Mouse (Mus musculus): ENCODE measurements around the gene Rusc1. TPM values are rescaled to one million over a fixed set of nuclear protein-coding genes. Genes with fewer than 3 reads are reported as not detected.

The Rusc1 gene
- total and polyA plus RNA-seq, 3 experiments, result 40.8 to 58.9 TPM; not detected in 1

- no peaks in the 10 kb centered on the region for H3K9me3 ChIP-seq (replicated peaks; ENCODE audit: insufficient read depth, low read length)
- no peaks in the 10 kb centered on the region for H3K27me3 ChIP-seq (ENCODE audit: control insufficient read depth in 1 of 2, insufficient read depth in 2 of 2, low read length in 2 of 2)
- DNase-seq (ENCODE audit: low read depth, low spot score), result no peak
- H3K4me3 ChIP-seq (ENCODE audit: control insufficient read depth in 1 of 2, insufficient read depth in 1 of 2, low read depth in 2 of 2, low read length in 2 of 2), result no peak overlapping the region
- H3K9ac ChIP-seq (ENCODE audit: control insufficient read depth, low read depth, low read length, poor library complexity, severe bottlenecking), result no peak overlapping the region
- no peak overlapping the region for H3K27ac ChIP-seq (ENCODE audit: control insufficient read depth, low read depth, low read length)
- no peak for TF ChIP-seq MAZ (IDR thresholded peaks at IDR 0.05; ENCODE audit: low read depth, low read length)
- no peak for TF ChIP-seq GATA1 (IDR thresholded peaks at IDR 0.05; ENCODE audit: low read depth, low read length)
- no peak for TF ChIP-seq EP300 (IDR thresholded peaks at IDR 0.05; ENCODE audit: low read depth in 1 of 2, low read length in 2 of 2)
- no peak for TF ChIP-seq GABPA (IDR thresholded peaks at IDR 0.05; ENCODE audit: low read depth, low read length)
- TF ChIP-seq TAL1 (IDR thresholded peaks at IDR 0.05; ENCODE audit: low read length), result no peak
- TF ChIP-seq MYB (IDR thresholded peaks at IDR 0.05; ENCODE audit: low read depth, low read length), result no peak
- TF ChIP-seq CTCF (IDR thresholded peaks at IDR 0.05 in 2 of 3, conservative IDR thresholded peaks at IDR 0.05 in 1 of 3; ENCODE audit: control insufficient read depth in 1 of 3, insufficient read depth in 1 of 3, low read depth in 2 of 3, low read length in 3 of 3, poor library complexity in 1 of 3, severe bottlenecking in 1 of 3), result no peak
- TF ChIP-seq E2F4 (IDR thresholded peaks at IDR 0.05; ENCODE audit: borderline replicate concordance, low read depth, low read length), result no peak
- TF ChIP-seq HCFC1 (IDR thresholded peaks at IDR 0.05; ENCODE audit: low read depth, low read length), result no peak
- TF ChIP-seq ZC3H11A (IDR thresholded peaks at IDR 0.05; ENCODE audit: low read depth, low read length), result no peak
- no peak for TF ChIP-seq SIN3A (IDR thresholded peaks at IDR 0.05; ENCODE audit: low read length)
- TF ChIP-seq ZNF384 (IDR thresholded peaks at IDR 0.05; ENCODE audit: low read depth, low read length), result no peak
- TF ChIP-seq ZKSCAN1 (IDR thresholded peaks at IDR 0.05; ENCODE audit: low read depth, low read length), result no peak
- no peak for TF ChIP-seq TCF12 (IDR thresholded peaks at IDR 0.05; ENCODE audit: low read depth, low read length)
- TF ChIP-seq USF2 (IDR thresholded peaks at IDR 0.05; ENCODE audit: borderline replicate concordance in 1 of 2, insufficient read depth in 1 of 2, low read depth in 1 of 2, low read length in 2 of 2), result no peak
- no peak for TF ChIP-seq POLR2AphosphoS5 (IDR thresholded peaks at IDR 0.05; ENCODE audit: borderline replicate concordance, low read depth, low read length)
- no peak for TF ChIP-seq MAX (IDR thresholded peaks at IDR 0.05; ENCODE audit: low read length)
- TF ChIP-seq CHD2 (IDR thresholded peaks at IDR 0.05; ENCODE audit: low read length), result no peak
- H3K4me1 ChIP-seq (ENCODE audit: control insufficient read depth in 1 of 2, insufficient read depth in 2 of 2, low read length in 2 of 2), result peaks cover 3 to 9% of the 10 kb centered on the region in 2 experiments; a peak in 3 of 4 replicates
- H3K79me2 ChIP-seq (ENCODE audit: control insufficient read depth, insufficient read depth, low read length, poor library complexity), result peaks cover 2% of the 10 kb centered on the region
- peaks cover 0 to 1% of the 10 kb centered on the region in 2 experiments; a peak in 1 of 4 replicates for H3K36me3 ChIP-seq (ENCODE audit: control insufficient read depth in 1 of 2, insufficient read depth in 2 of 2, low read length in 2 of 2)
Observed at GRCm38 (mm10) chr3:89094021-89094420, 910 bp upstream of the Rusc1 start.

DNA sequence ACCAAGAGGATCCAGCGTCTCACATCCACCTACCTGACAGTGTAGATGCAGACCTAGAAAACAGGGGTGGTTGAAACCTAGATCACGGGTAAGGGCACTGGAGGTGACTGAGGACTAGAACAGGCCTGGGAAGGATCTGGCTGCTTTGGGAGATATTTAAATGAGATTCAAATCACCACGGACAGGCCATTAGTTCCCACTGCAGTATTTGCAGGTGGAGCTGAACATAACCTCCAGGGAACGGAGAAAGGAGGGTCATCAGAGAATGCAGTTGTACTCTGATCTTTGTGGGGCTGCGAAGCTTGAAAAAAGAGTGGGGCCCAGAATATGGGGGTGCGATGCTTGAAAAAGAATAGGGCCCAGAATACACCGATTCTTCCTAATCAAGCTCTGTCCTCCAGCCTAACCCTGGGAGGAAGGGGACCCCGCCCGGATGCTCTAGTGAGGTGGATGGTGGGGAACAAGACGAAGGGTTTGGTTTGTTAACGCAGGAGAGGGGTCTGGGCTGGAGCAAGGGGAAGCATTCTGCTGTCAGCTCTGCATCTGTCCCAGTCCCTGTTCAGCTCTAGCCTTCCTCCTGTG, 511 bp downstream of the Rusc1 start:
- peaks cover 2% of the 10 kb centered on the region for H3K79me2 ChIP-seq (ENCODE audit: control insufficient read depth, insufficient read depth, low read length, poor library complexity)
- H3K27me3 ChIP-seq (ENCODE audit: control insufficient read depth in 1 of 2, insufficient read depth in 2 of 2, low read length in 2 of 2), result no peaks in the 10 kb centered on the region
- peaks cover 0 to 11% of the 10 kb centered on the region in 2 experiments; a peak in 3 of 4 replicates for H3K36me3 ChIP-seq (ENCODE audit: control insufficient read depth in 1 of 2, insufficient read depth in 2 of 2, low read length in 2 of 2)
- H3K4me1 ChIP-seq (ENCODE audit: control insufficient read depth in 1 of 2, insufficient read depth in 2 of 2, low read length in 2 of 2), result peaks cover 3 to 23% of the 10 kb centered on the region in 2 experiments; a peak in 3 of 4 replicates
- TF ChIP-seq ZC3H11A (IDR thresholded peaks at IDR 0.05; ENCODE audit: low read depth, low read length), result no peak
- TF ChIP-seq MXI1 (IDR thresholded peaks at IDR 0.05; ENCODE audit: low read depth, low read length), result no peak
- TF ChIP-seq ETS1 (IDR thresholded peaks at IDR 0.05; ENCODE audit: low read depth, low read length), result no peak
- no peak for TF ChIP-seq RAD21 (IDR thresholded peaks at IDR 0.05; ENCODE audit: low read depth, low read length)
- TF ChIP-seq ELF1 (IDR thresholded peaks at IDR 0.05; ENCODE audit: low read depth, low read length), result no peak
- no peak for TF ChIP-seq CTCF (IDR thresholded peaks at IDR 0.05 in 2 of 3, conservative IDR thresholded peaks at IDR 0.05 in 1 of 3; ENCODE audit: control insufficient read depth in 1 of 3, insufficient read depth in 1 of 3, low read depth in 2 of 3, low read length in 3 of 3, poor library complexity in 1 of 3, severe bottlenecking in 1 of 3)
- no peak for TF ChIP-seq EP300 (IDR thresholded peaks at IDR 0.05; ENCODE audit: low read depth in 1 of 2, low read length in 2 of 2)
- no peak for TF ChIP-seq SIN3A (IDR thresholded peaks at IDR 0.05; ENCODE audit: low read length)
- no peak for TF ChIP-seq RCOR1 (IDR thresholded peaks at IDR 0.05; ENCODE audit: low read depth, low read length)
- TF ChIP-seq TBP (IDR thresholded peaks at IDR 0.05; ENCODE audit: low read depth, low read length), result no peak
- no peak for TF ChIP-seq GATA1 (IDR thresholded peaks at IDR 0.05; ENCODE audit: low read depth, low read length)
- no peak for TF ChIP-seq HCFC1 (IDR thresholded peaks at IDR 0.05; ENCODE audit: low read depth, low read length)
- no peak for DNase-seq (ENCODE audit: low read depth, low spot score)
- H3K9me3 ChIP-seq (replicated peaks; ENCODE audit: insufficient read depth, low read length), result no peaks in the 10 kb centered on the region
- H3K4me3 ChIP-seq (ENCODE audit: control insufficient read depth in 1 of 2, insufficient read depth in 1 of 2, low read depth in 2 of 2, low read length in 2 of 2), result no peak overlapping the region
- H3K9ac ChIP-seq (ENCODE audit: control insufficient read depth, low read depth, low read length, poor library complexity, severe bottlenecking), result no peak overlapping the region
- no peak overlapping the region for H3K27ac ChIP-seq (ENCODE audit: control insufficient read depth, low read depth, low read length)
